Mouse (Mus musculus) stomach, embryonic 16.5 days (tissue): ENCODE data around the gene Zic5. TPM values are rescaled to one million over a fixed set of nuclear protein-coding genes. Genes with fewer than 3 reads are reported as not detected.
"Not testable (repeated sequence)": the region's sequence is repeated elsewhere in the genome, so short reads cannot be mapped to it uniquely, and the experiment has no call there.

Source experiments
- ATAC-seq: fragments of 200-750 bp; cut with Nextera tagmentation; 2 replicates; pipeline ENCODE4 v1.8.0; 2017; ENCODE audit warnings: moderate number of reproducible peaks, moderate TSS enrichment; ENCODE audit not compliant: insufficient read depth, low FRiP score
- H3K27ac ChIP-seq: fragments of 300-500 bp; sonication (generic); 2 replicates; pipeline ENCODE4 v1.5.1; 2014; ENCODE audit warnings: low read length
- H3K27me3 ChIP-seq: fragments of 300-500 bp; sonication (generic); 2 replicates; pipeline ENCODE4 v1.6.1; 2014; ENCODE audit warnings: low read length, control low read depth, mixed read lengths; ENCODE audit not compliant: control insufficient read depth, insufficient read depth
- H3K36me3 ChIP-seq: fragments of 300-500 bp; sonication (generic); 2 replicates; pipeline ENCODE4 v1.6.1; 2014; ENCODE audit warnings: low read length; ENCODE audit not compliant: control insufficient read depth, insufficient read depth
- H3K4me1 ChIP-seq: fragments of 300-500 bp; sonication (generic); 2 replicates; pipeline ENCODE4 v1.6.1; 2014; ENCODE audit warnings: low read length, control low read depth, mixed read lengths; ENCODE audit not compliant: control insufficient read depth, insufficient read depth
- H3K4me2 ChIP-seq: fragments of 300-500 bp; sonication (generic); 2 replicates; pipeline ENCODE4 v1.6.1; 2014; ENCODE audit warnings: low read depth, low read length, mixed read lengths
- H3K4me3 ChIP-seq: fragments of 300-500 bp; sonication (generic); replicated peaks from 2 replicates; pipeline ENCODE4 v1.5.1; 2014; ENCODE audit warnings: mild to moderate bottlenecking, low read length
- H3K9ac ChIP-seq: fragments of 300-500 bp; sonication (generic); 2 replicates; pipeline ENCODE4 v1.6.1; 2014; ENCODE audit warnings: low read length
- H3K9me3 ChIP-seq: fragments of 300-500 bp; sonication (generic); replicated peaks from 2 replicates; pipeline ENCODE4 v1.6.1; 2016; ENCODE audit warnings: low read length, control low read depth; ENCODE audit not compliant: control insufficient read depth
- WGBS: fragments of 180-500 bp; shearing (Covaris S2); extraction: QIAGEN DNeasy Blood & Tissue Kit; methylation state at CpG from one replicate; pipeline ENCODE4 v1.1.7; 2014; 5-methylcytosine and 5-hydroxymethylcytosine counted together
- polyA plus RNA-seq: library from polyadenylated mRNA; unstranded; fragments of >200 nt; fragmentation: Nextera tagmentation; extraction: Ambion mirVana; gene quantifications from 2 replicates; pipeline ENCODE4 v1.2.1, GENCODE M21; 2015

The Zic5 gene
- polyA plus RNA-seq, 1 experiment from 2014 or later, result not detected

DNA sequence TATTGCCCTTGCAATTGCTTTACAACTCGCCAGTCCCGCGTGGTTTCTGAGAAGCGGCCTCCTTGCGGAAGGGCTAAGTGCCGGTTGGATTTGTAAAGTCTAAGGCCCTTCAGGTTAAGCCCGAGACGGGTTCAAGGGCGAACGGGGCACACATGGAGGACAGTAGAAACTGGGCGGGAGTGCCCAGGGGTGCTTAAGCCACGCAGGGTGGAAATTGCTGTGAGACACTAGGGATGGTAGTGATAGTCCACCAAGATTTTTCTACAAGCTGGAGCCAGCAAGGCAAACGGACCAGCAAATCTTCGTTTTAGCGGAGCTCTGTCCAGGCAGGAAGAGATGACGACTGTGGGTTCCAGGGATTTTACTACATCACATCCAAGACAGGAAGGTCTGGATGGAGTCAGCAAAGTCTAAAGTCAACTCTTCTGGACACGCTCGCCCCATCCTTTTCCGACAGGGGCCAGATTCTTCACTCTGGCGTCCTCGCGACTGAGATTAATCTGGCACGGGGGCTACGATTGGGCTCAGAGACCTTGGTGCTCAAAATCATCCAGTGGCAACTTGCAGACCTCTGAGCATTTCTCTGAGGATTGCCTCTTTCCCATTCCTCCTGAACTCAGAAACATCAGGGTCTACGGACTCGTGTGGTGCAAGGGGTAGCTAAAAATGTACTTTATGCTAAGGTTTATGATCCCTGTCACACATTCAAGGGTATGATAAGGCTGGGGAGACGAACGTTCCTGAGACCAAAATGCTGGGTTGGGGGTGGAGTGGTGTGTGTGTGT, 3.7 kb upstream of the Zic5 start:
- Histone ChIP-seq H3K27ac (no peak overlapping the region), H3K4me3 (no peak overlapping the region), H3K27me3 (peaks cover 84% of the 10 kb centered on the region), H3K4me2 (no peak overlapping the region), H3K9ac (no peak overlapping the region), H3K4me1 (peaks cover 13% of the 10 kb centered on the region), H3K36me3 (no peaks in the 10 kb centered on the region), H3K9me3 (no peaks in the 10 kb centered on the region)
- WGBS, result 3% methylated on average over 28 of the region's 28 CpGs
- ATAC-seq, result no peak

GRCm38 (mm10) chr14:122467926-122468841, 2.7 kb upstream of the Zic5 start:
- H3K4me3 ChIP-seq, result no peak overlapping the region
- no peak for ATAC-seq
- no peaks in the 10 kb centered on the region for H3K9me3 ChIP-seq
- H3K27me3 ChIP-seq, result peaks cover 83% of the 10 kb centered on the region
- H3K4me2 ChIP-seq, result no peak overlapping the region
- 6% methylated on average over 23 of the region's 23 CpGs for WGBS
- no peak overlapping the region for H3K27ac ChIP-seq
- no peaks in the 10 kb centered on the region for H3K36me3 ChIP-seq
- no peak overlapping the region for H3K9ac ChIP-seq
- peaks cover 21% of the 10 kb centered on the region for H3K4me1 ChIP-seq

DNA sequence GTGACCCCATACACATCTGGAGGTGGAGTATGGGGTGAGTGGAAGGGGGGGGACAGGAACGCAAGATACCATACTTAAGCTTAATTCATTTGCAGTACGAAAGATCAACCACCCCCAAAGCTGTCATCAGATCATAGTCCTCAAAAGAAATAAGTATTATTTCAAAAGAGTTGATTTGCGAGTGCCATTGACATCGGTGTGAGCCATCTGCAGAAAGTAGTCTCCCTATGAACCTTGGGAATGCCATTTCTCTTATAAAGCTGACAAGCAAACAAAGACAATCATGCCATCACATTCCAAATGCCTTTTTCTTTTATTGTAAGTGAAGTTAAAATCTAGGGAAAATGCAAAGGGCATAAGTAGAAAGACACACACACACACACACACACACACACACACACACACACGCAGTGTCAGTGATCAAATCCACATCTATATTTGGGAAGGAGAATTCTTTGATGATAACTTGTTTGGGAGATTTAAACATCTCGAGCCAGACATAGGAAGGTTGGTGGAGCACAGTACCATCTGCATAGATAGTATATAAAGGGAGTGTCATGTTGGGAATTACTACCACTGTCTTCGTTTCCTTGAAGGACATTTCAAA, 1.4 kb upstream of the Zic5 start:
- 52% methylated on average over 7 of the region's 7 CpGs for WGBS
- no peak overlapping the region for H3K9ac ChIP-seq
- H3K4me1 ChIP-seq, result peaks cover 21% of the 10 kb centered on the region
- H3K4me2 ChIP-seq, result no peak overlapping the region
- ATAC-seq, result no peak
- H3K27ac ChIP-seq, result no peak overlapping the region
- no peaks in the 10 kb centered on the region for H3K9me3 ChIP-seq
- no peaks in the 10 kb centered on the region for H3K36me3 ChIP-seq
- peaks cover 87% of the 10 kb centered on the region for H3K27me3 ChIP-seq
- no peak overlapping the region for H3K4me3 ChIP-seq

- WGBS, result 25% methylated on average over 13 of the region's 13 CpGs
- no peak overlapping the region for H3K4me3 ChIP-seq
Measured at GRCm38 (mm10) chr14:122465931-122466490, 534 bp upstream of the Zic5 start.

GRCm38 (mm10) chr14:122464351-122464762, 1.1 kb downstream of the Zic5 start:
- ATAC-seq, result peak; percentile 35; the same call in 1 of the 2 replicates

More at GRCm38 (mm10) chr14:122465931-122466490, 534 bp upstream of the Zic5 start:
- peaks cover 87% of the 10 kb centered on the region for H3K27me3 ChIP-seq
- no peaks in the 10 kb centered on the region for H3K36me3 ChIP-seq
- ATAC-seq, result no peak
- no peak overlapping the region for H3K27ac ChIP-seq
- no peak overlapping the region for H3K9ac ChIP-seq
- no peak overlapping the region for H3K4me2 ChIP-seq
- no peaks in the 10 kb centered on the region for H3K9me3 ChIP-seq
- peaks cover 21% of the 10 kb centered on the region for H3K4me1 ChIP-seq

DNA sequence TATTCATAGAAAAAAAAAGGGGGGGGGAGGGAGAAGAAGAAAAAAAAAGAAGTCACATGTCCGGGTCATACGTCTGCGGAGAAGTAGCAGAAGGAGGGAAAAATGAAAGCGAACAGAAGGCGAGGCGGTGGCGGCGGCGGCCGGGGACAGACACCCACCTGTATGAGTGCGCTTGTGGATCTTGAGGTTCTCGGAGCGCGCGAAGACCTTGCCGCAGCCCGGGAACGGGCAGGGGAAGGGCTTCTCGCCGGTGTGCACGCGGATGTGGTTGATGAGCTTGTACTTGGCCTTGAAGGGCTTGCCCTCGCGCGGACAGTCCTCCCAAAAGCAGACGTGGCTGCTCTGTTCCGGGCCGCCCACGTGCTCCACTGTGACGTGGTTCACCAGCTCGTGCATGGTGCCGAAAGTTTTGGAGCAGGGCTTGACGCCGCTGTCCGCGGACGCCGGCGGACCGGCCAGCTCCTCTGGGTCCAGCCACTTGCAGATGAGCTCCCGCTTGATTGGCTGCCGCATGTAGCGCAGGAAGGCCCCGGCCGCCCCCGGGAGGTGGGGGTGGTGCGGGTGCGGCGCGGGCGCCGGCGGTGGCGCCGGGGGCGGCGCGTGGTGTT, 1.6 kb downstream of the Zic5 start:
- H3K4me3 ChIP-seq, result peak overlapping the region; percentile 50
- H3K36me3 ChIP-seq, H3K9me3 ChIP-seq, H3K27ac ChIP-seq: not testable (repeated sequence)
- under 1% methylated on average over 49 of the region's 58 CpGs for WGBS
- H3K9ac ChIP-seq, result peak overlapping the region; percentile 46
- peak overlapping the region; percentile 96 for H3K4me2 ChIP-seq
- ATAC-seq, result peak; percentile 43; the same call in 1 of the 2 replicates
- peaks cover 84% of the 10 kb centered on the region for H3K27me3 ChIP-seq
- H3K4me1 ChIP-seq, result peaks cover 21% of the 10 kb centered on the region

More at GRCm38 (mm10) chr14:122464351-122464762, 1.1 kb downstream of the Zic5 start:
- peak overlapping the region; percentile 46 for H3K9ac ChIP-seq
- peak overlapping the region; percentile 50 for H3K4me3 ChIP-seq
- H3K9me3 ChIP-seq, result no peaks in the 10 kb centered on the region
- H3K4me1 ChIP-seq, result peaks cover 21% of the 10 kb centered on the region
- WGBS, result under 1% methylated on average over 56 of the region's 62 CpGs
- H3K4me2 ChIP-seq, result peak overlapping the region; percentile 96
- peaks cover 89% of the 10 kb centered on the region for H3K27me3 ChIP-seq
- no peak overlapping the region for H3K27ac ChIP-seq
- no peaks in the 10 kb centered on the region for H3K36me3 ChIP-seq

GRCm38 (mm10) chr14:122463080-122463691, 2.3 kb downstream of the Zic5 start:
- H3K36me3 ChIP-seq, result no peaks in the 10 kb centered on the region
- H3K4me1 ChIP-seq, result peaks cover 21% of the 10 kb centered on the region
- H3K4me3 ChIP-seq, result peak overlapping the region; percentile 50
- WGBS, result 3% methylated on average over 40 of the region's 40 CpGs
- no peaks in the 10 kb centered on the region for H3K9me3 ChIP-seq
- ATAC-seq, result no peak
- no peak overlapping the region for H3K27ac ChIP-seq
- peaks cover 80% of the 10 kb centered on the region for H3K27me3 ChIP-seq
- H3K9ac ChIP-seq, result no peak overlapping the region
- H3K4me2 ChIP-seq, result peak overlapping the region; percentile 96

DNA sequence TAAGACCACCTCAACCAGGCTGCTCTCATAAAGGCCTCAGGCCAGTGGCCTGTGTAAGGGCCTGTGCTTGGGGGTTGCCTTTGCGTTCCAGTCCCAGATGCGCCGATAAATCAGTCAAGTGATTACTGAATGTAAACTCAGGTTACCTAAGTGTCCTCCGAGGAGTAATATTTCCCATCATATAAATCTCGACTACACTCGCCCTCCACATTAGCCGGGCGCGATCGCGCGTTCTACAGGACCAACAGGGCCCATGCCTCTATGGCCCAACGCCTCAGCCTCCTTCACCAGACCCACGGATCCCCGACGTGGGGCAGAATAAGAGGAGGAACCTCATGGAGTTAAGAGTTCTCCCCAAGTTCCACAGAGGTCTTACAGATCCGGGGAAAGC, 2.8 kb downstream of the Zic5 start:
- peaks cover 75% of the 10 kb centered on the region for H3K27me3 ChIP-seq
- WGBS, result 25% methylated on average over 17 of the region's 17 CpGs

More for the DNA sequence above, 2.8 kb downstream of the Zic5 start:
- H3K9ac ChIP-seq, result no peak overlapping the region
- no peak for ATAC-seq
- H3K36me3 ChIP-seq, result no peaks in the 10 kb centered on the region
- H3K9me3 ChIP-seq, result no peaks in the 10 kb centered on the region
- H3K4me2 ChIP-seq, result no peak overlapping the region
- H3K4me1 ChIP-seq, result peaks cover 21% of the 10 kb centered on the region
- no peak overlapping the region for H3K27ac ChIP-seq
- H3K4me3 ChIP-seq, result no peak overlapping the region
